Mouse (Mus musculus) B cell, adult 67 days (primary cell): ENCODE measurements around the gene Tubb2a. TPM values are rescaled to one million over a fixed set of nuclear protein-coding genes. Genes with fewer than 3 reads are reported as not detected.

Source experiments
- total RNA-seq, 2 experiments: library from RNA; stranded (reverse); gene quantifications; 4 replicates each; pipeline ENCODE4 v1.2.4; 2023

The Tubb2a gene
- 10 to 100 TPM in 1 of 2 experiments, 1 to 10 TPM in 1; 7.2 to 10.1 TPM for total RNA-seq

GRCm38 (mm10) chr13:34077492-34078271 is at the start of gene Tubb2a:
TSS of gene Tubb2a (minus strand) at chr13:34078007.

GRCm38 (mm10) chr13:34037172-34038055 is 40.4 kb downstream of the Tubb2a start, which contains the start of gene Bphl:
TSS of gene Bphl (plus strand) at chr13:34037597.

Other genes with a start within 250 kb of the Tubb2a start
- gene Serpinb6e, start 234.6 kb downstream of the Tubb2a start, total RNA-seq: not detected
- not detected for gene Serpinb6c, start 172.3 kb downstream of the Tubb2a start, total RNA-seq
- 1 to 10 TPM; 3.4 to 3.9 TPM for gene Nqo2, start 113.3 kb downstream of the Tubb2a start, total RNA-seq
- gene Ripk1, start 75.6 kb downstream of the Tubb2a start, total RNA-seq: 10 to 100 TPM; 43.2 to 51.2 TPM
- 10 to 100 TPM in 1 of 2 experiments, 1 to 10 TPM in 1; 8.0 to 19.1 TPM for gene Serpinb6a, start 75.2 kb downstream of the Tubb2a start, total RNA-seq
- gene Bphl, start 40.4 kb downstream of the Tubb2a start, total RNA-seq: 10 to 100 TPM; 10.9 to 11.8 TPM
- gene Tubb2b, start 52.5 kb upstream of the Tubb2a start, total RNA-seq: 1 to 10 TPM; 2.9 to 5.0 TPM
- gene Psmg4, start 85.0 kb upstream of the Tubb2a start, total RNA-seq: 10 to 100 TPM; 41.5 to 42.5 TPM